Comparison of ENCODE assay signal across 12 mouse cellular contexts in genomic region chr1:106346776-106347175, GRCm38 (mm10).
DNase-seq lines count a peak whose midpoint lies in the region; ATAC-seq and TF ChIP-seq lines count a peak whose summit lies in the region.
"Had no signal": no experiment of that assay in that cellular context is flagged by ENCODE, and none has a peak within 500 bp of the region (broad histone marks: within the 10 kb centered on the region; RNA-seq: fewer than 3 reads in every experiment).

No protein-coding gene starts in this region.

- no peak for TF ChIP-seq EP300 in MEL (IDR thresholded peaks at IDR 0.05; ENCODE audit: low read depth in 1 of 2, low read length in 2 of 2)

- WGBS in kidney, postnatal 0 days, result 98% methylated on average over 3 of the region's 3 CpGs
- WGBS in spleen, adult 2 months, result 93% methylated on average over 3 of the region's 3 CpGs
- WGBS in forebrain, embryonic 10.5 days, result 96% methylated on average over 3 of the region's 3 CpGs

- H3K4me3 ChIP-seq in kidney, postnatal 0 days (replicated peaks; ENCODE audit: low read depth, low read length), result no peak overlapping the region
- no peak overlapping the region for H3K4me3 ChIP-seq in spleen, adult 2 months (ENCODE audit: extremely low read depth, insufficient read depth, insufficient read length)
- H3K4me3 ChIP-seq in MEL (ENCODE audit: control insufficient read depth in 1 of 2, insufficient read depth in 1 of 2, low read depth in 2 of 2, low read length in 2 of 2), result no peak overlapping the region
- H3K4me3 ChIP-seq in forebrain, embryonic 10.5 days, result no peak overlapping the region

- peak; percentile 30; the same call in 1 of the 2 replicates for TF ChIP-seq CTCF in kidney, postnatal 0 days (IDR thresholded peaks at IDR 0.05; ENCODE audit: low read depth)
- TF ChIP-seq CTCF in spleen, adult 2 months (IDR thresholded peaks at IDR 0.05; ENCODE audit: extremely low read depth, insufficient read depth, insufficient read length, insufficient replicate concordance), result peak; percentile 7; the same call in 1 of the 2 replicates
- peak; percentile 24 to 63 (median 61); a peak in 5 of 6 replicates for TF ChIP-seq CTCF in MEL (IDR thresholded peaks at IDR 0.05 in 2 of 3, conservative IDR thresholded peaks at IDR 0.05 in 1 of 3; ENCODE audit: control insufficient read depth in 1 of 3, insufficient read depth in 1 of 3, low read depth in 2 of 3, low read length in 3 of 3, poor library complexity in 1 of 3, severe bottlenecking in 1 of 3)

- no peaks in the 10 kb centered on the region for H3K9me3 ChIP-seq in kidney, postnatal 0 days (replicated peaks; ENCODE audit: low read length)
- H3K9me3 ChIP-seq in MEL (replicated peaks; ENCODE audit: insufficient read depth, low read length), result no peaks in the 10 kb centered on the region
- no peaks in the 10 kb centered on the region for H3K9me3 ChIP-seq in forebrain, embryonic 10.5 days

- DNase-seq in kidney, postnatal 0 days (ENCODE audit: low spot score), result no peak
- DNase-seq in kidney, adult 11 months, result no peak
- DNase-seq in spleen, adult 2 months (ENCODE audit: low read depth in 1 of 2, low spot score in 2 of 2), result no peak
- no peak for DNase-seq in spleen, postnatal 10 days (ENCODE audit: low spot score in 2 of 2)
- DNase-seq in MEL (ENCODE audit: low read depth, low spot score), result peak; percentile 59
- DNase-seq in splenic B cell, adult 2 months (ENCODE audit: low read depth, low spot score), result peak; percentile 26
- no peak for DNase-seq in forebrain, embryonic 10.5 days (ENCODE audit: extremely low spot score, low spot score)
- DNase-seq: adrenal gland, postnatal 36 days; cerebellum, adult 11-12 months; gastrocnemius, postnatal 14 days; heart, postnatal 10 days; lung, postnatal 10 days had no signal

- H3K27me3 ChIP-seq in kidney, postnatal 0 days (ENCODE audit: insufficient read depth, low read length), result no peaks in the 10 kb centered on the region
- H3K27me3 ChIP-seq in spleen, adult 2 months (ENCODE audit: control insufficient read depth, insufficient read depth, low read length), result no peaks in the 10 kb centered on the region
- H3K27me3 ChIP-seq in MEL (ENCODE audit: control insufficient read depth in 1 of 2, insufficient read depth in 2 of 2, low read length in 2 of 2), result no peaks in the 10 kb centered on the region
- no peaks in the 10 kb centered on the region for H3K27me3 ChIP-seq in splenic B cell, adult 2 months (ENCODE audit: control insufficient read depth, insufficient read depth, low read length, poor library complexity, severe bottlenecking)
- H3K27me3 ChIP-seq in forebrain, embryonic 10.5 days (ENCODE audit: poor library complexity, severe bottlenecking), result no peaks in the 10 kb centered on the region

- H3K27ac ChIP-seq in kidney, postnatal 0 days, result no peak overlapping the region
- no peak overlapping the region for H3K27ac ChIP-seq in spleen, adult 2 months (ENCODE audit: insufficient read depth, low read length)
- H3K27ac ChIP-seq in MEL (ENCODE audit: control insufficient read depth, low read depth, low read length), result no peak overlapping the region
- no peak overlapping the region for H3K27ac ChIP-seq in forebrain, embryonic 10.5 days

- no peak for TF ChIP-seq POLR2A in spleen, adult 2 months (IDR thresholded peaks at IDR 0.05; ENCODE audit: low read depth, low read length)
- no peak for TF ChIP-seq POLR2A in MEL (IDR thresholded peaks at IDR 0.05; ENCODE audit: control insufficient read depth in 1 of 2, insufficient read depth in 1 of 2, low read depth in 1 of 2, low read length in 2 of 2, poor library complexity in 1 of 2)

- H3K79me2 ChIP-seq in MEL (ENCODE audit: control insufficient read depth, insufficient read depth, low read length, poor library complexity), result no peaks in the 10 kb centered on the region

- TF ChIP-seq RAD21 in MEL (IDR thresholded peaks at IDR 0.05; ENCODE audit: low read depth, low read length), result peak; percentile 58

- H3K9ac ChIP-seq in kidney, postnatal 0 days (ENCODE audit: low read depth, low read length), result no peak overlapping the region
- no peak overlapping the region for H3K9ac ChIP-seq in MEL (ENCODE audit: control insufficient read depth, low read depth, low read length, poor library complexity, severe bottlenecking)

- ATAC-seq in kidney, postnatal 0 days (replicated peaks; ENCODE audit: low FRiP score, low read depth), result no peak

- no peaks in the 10 kb centered on the region for H3K4me1 ChIP-seq in kidney, postnatal 0 days (replicated peaks; ENCODE audit: insufficient read depth, low read length)
- H3K4me1 ChIP-seq in spleen, adult 2 months (ENCODE audit: control insufficient read depth, insufficient read depth, insufficient read length), result no peaks in the 10 kb centered on the region; the same call in 1 of the 2 replicates
- no peaks in the 10 kb centered on the region for H3K4me1 ChIP-seq in MEL (ENCODE audit: control insufficient read depth in 1 of 2, insufficient read depth in 2 of 2, low read length in 2 of 2)
- H3K4me1 ChIP-seq in forebrain, embryonic 10.5 days, result peaks cover 8% of the 10 kb centered on the region

- no peak overlapping the region for H3K4me2 ChIP-seq in kidney, postnatal 0 days (ENCODE audit: low read length)

- peaks cover 7% of the 10 kb centered on the region; the same call in 1 of the 2 replicates for H3K36me3 ChIP-seq in kidney, postnatal 0 days (ENCODE audit: insufficient read depth, low read length)
- H3K36me3 ChIP-seq in spleen, adult 2 months (ENCODE audit: control insufficient read depth, insufficient read depth, low read length), result peaks cover 5% of the 10 kb centered on the region; the same call in 1 of the 2 replicates
- no peaks in the 10 kb centered on the region for H3K36me3 ChIP-seq in MEL (ENCODE audit: control insufficient read depth in 1 of 2, insufficient read depth in 2 of 2, low read length in 2 of 2)
- H3K36me3 ChIP-seq in splenic B cell, adult 2 months (ENCODE audit: control insufficient read depth, insufficient read depth, low read length, poor library complexity, severe bottlenecking), result peaks cover 7% of the 10 kb centered on the region; the same call in 1 of the 2 replicates
- peaks cover 70% of the 10 kb centered on the region for H3K36me3 ChIP-seq in forebrain, embryonic 10.5 days (replicated peaks)

TF ChIP-seq in MEL, 35 proteins besides CTCF, POLR2A, EP300 and RAD21:
- no peak for TF ChIP-seq GABPA (IDR thresholded peaks at IDR 0.05; ENCODE audit: low read depth, low read length)
- no peak for TF ChIP-seq RCOR1 (IDR thresholded peaks at IDR 0.05; ENCODE audit: low read depth, low read length)
- TF ChIP-seq TAL1 (IDR thresholded peaks at IDR 0.05; ENCODE audit: low read length), result no peak
- peak; percentile 69 for TF ChIP-seq SMC3 (IDR thresholded peaks at IDR 0.05; ENCODE audit: low read depth, low read length)
- TF ChIP-seq ZC3H11A (IDR thresholded peaks at IDR 0.05; ENCODE audit: low read depth, low read length), result peak; percentile 37; the same call in 1 of the 2 replicates
- no peak for TF ChIP-seq JUND (IDR thresholded peaks at IDR 0.05; ENCODE audit: low read depth, low read length)
- TF ChIP-seq ETS1 (IDR thresholded peaks at IDR 0.05; ENCODE audit: low read depth, low read length), result no peak
- no peak for TF ChIP-seq ZKSCAN1 (IDR thresholded peaks at IDR 0.05; ENCODE audit: low read depth, low read length)
- no peak for TF ChIP-seq CHD2 (IDR thresholded peaks at IDR 0.05; ENCODE audit: low read length)
- no peak for TF ChIP-seq CHD1 (IDR thresholded peaks at IDR 0.05; ENCODE audit: low read depth, low read length)

Comparison
In these comparisons a context has a peak if more than half of its experiments do, and no peak if none do; other contexts are left out.
1. DNase-seq: peak in MEL (single experiment) and splenic B cell, adult 2 months (single experiment); none in kidney, postnatal 0 days (single experiment), kidney, adult 11 months (single experiment), spleen, adult 2 months (0 of 2), spleen, postnatal 10 days (0 of 2) and forebrain, embryonic 10.5 days (single experiment).
2. CTCF ChIP-seq: peak in every context shown above with its lines; median percentile 61 in MEL; 30 in kidney, postnatal 0 days; 7 in spleen, adult 2 months.